Mouse (Mus musculus) thymus, adult 2 months (tissue): Measurements from ENCODE around the gene Vwa3a.

ENCODE experiments used
- CTCF ChIP-seq: fragments of 200-500 bp; IDR thresholded peaks from 2 replicates; pipeline ENCODE4 v1.5.1; 2012; ENCODE audit warnings: mild to moderate bottlenecking, control low read depth, low read length, moderate library complexity, borderline replicate concordance; ENCODE audit not compliant: control insufficient read depth, poor library complexity, insufficient read depth; ENCODE audit errors: extremely low read depth
- POLR2A ChIP-seq: fragments of 200-500 bp; IDR thresholded peaks from 2 replicates; pipeline ENCODE4 v1.6.1; 2012; ENCODE audit warnings: mild to moderate bottlenecking, low read length, control low read depth, moderate library complexity; ENCODE audit not compliant: control insufficient read depth, poor library complexity, insufficient read depth; ENCODE audit errors: extremely low read depth

DNA sequence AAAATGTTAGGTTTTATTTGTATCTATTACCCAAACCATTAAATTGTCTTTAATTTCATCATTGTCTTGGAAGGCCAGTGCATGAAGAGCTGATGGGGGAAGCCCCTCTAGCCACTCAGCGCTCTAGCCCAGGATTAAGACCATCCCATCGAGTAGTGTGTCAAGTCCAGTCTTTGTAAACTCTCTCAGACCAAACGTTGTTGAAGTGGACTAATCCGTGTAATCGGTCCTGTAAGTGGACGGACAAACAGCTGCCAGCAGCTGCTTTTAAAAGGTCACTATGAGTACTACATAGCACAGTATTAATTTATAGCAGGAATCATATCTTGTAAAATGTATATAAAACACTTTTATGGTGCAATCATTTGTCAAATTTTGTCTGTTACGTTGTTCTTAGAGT lies 6.2 kb upstream of the Vwa3a start:
- TF ChIP-seq CTCF, result no peak
- no peak for TF ChIP-seq POLR2A
